Mouse (Mus musculus) midbrain, embryonic 14.5 days (tissue): ENCODE measurements around the gene Mrpl39. TPM values are rescaled to one million over a fixed set of nuclear protein-coding genes. Genes with fewer than 3 reads are reported as not detected.

Experiments
- ATAC-seq: fragments of 200-750 bp; cut with Nextera tagmentation; 2 replicates; pipeline ENCODE4 v1.8.0; 2017; ENCODE audit warnings: moderate number of reproducible peaks, moderate library complexity; ENCODE audit not compliant: low FRiP score, low TSS enrichment
- DNase-seq: peaks from one replicate; pipeline ENCODE4 v3.0.0-alpha.2; 2015
- H3K27ac ChIP-seq: fragments of 300-500 bp; sonication (generic); replicated peaks from 2 replicates; pipeline ENCODE4 v1.5.1; 2014; ENCODE audit warnings: mild to moderate bottlenecking, low read depth, low read length, moderate library complexity
- H3K27me3 ChIP-seq: fragments of 300-500 bp; sonication (generic); 2 replicates; pipeline ENCODE4 v1.6.1; 2014; ENCODE audit warnings: low read length, control low read depth, mixed read lengths; ENCODE audit not compliant: control insufficient read depth, insufficient read depth
- H3K36me3 ChIP-seq: fragments of 300-500 bp; sonication (generic); 2 replicates; pipeline ENCODE4 v1.6.1; 2014; ENCODE audit warnings: low read length, control low read depth; ENCODE audit not compliant: control insufficient read depth, insufficient read depth
- H3K4me1 ChIP-seq: fragments of 300-500 bp; sonication (generic); 2 replicates; pipeline ENCODE4 v1.6.1; 2014; ENCODE audit warnings: mild to moderate bottlenecking, antibody characterized with exemption, low read length, control low read depth; ENCODE audit not compliant: control insufficient read depth, insufficient read depth
- H3K4me2 ChIP-seq: fragments of 300-500 bp; sonication (generic); 2 replicates; pipeline ENCODE4 v1.6.1; 2014; ENCODE audit warnings: mild to moderate bottlenecking, low read length, moderate library complexity
- H3K4me3 ChIP-seq: fragments of 300-500 bp; sonication (generic); replicated peaks from 2 replicates; pipeline ENCODE4 v1.5.1; 2014; ENCODE audit warnings: low read depth, low read length
- H3K9ac ChIP-seq: fragments of 300-500 bp; sonication (generic); replicated peaks from 2 replicates; pipeline ENCODE4 v1.6.1; 2014; ENCODE audit warnings: mild to moderate bottlenecking, low read length, moderate library complexity
- H3K9me3 ChIP-seq: fragments of 300-500 bp; sonication (generic); 2 replicates; pipeline ENCODE4 v1.6.1; 2016; ENCODE audit warnings: low read length, control low read depth, mixed read lengths; ENCODE audit not compliant: control insufficient read depth
- WGBS: fragments of 180-500 bp; shearing (Covaris S2); extraction: QIAGEN DNeasy Blood & Tissue Kit; methylation state at CpG from one replicate; pipeline ENCODE4 v1.1.7; 2014; 5-methylcytosine and 5-hydroxymethylcytosine counted together
- polyA plus RNA-seq: library from polyadenylated mRNA; unstranded; fragments of >200 nt; fragmentation: Nextera tagmentation; extraction: Ambion mirVana; gene quantifications from 2 replicates; pipeline ENCODE4 v1.2.1, GENCODE M21; 2014

Gene Mrpl39
- polyA plus RNA-seq, 1 experiment from 2014 or later, result 43.1 TPM

GRCm38 (mm10) chr16:84704661-84705240 is 30.8 kb downstream of the Mrpl39 start:
- H3K9me3 ChIP-seq, result no peaks in the 10 kb centered on the region
- no peak overlapping the region for H3K4me2 ChIP-seq
- no peaks in the 10 kb centered on the region for H3K36me3 ChIP-seq
- DNase-seq, result no peak
- ATAC-seq, result no peak
- WGBS, result 84% methylated on average over 8 of the region's 8 CpGs
- no peaks in the 10 kb centered on the region for H3K4me1 ChIP-seq
- H3K4me3 ChIP-seq, result no peak overlapping the region
- H3K9ac ChIP-seq, result no peak overlapping the region
- H3K27me3 ChIP-seq, result peaks cover 15% of the 10 kb centered on the region
- H3K27ac ChIP-seq, result no peak overlapping the region

GRCm38 (mm10) chr16:84703769-84704660 is 31.5 kb downstream of the Mrpl39 start:
- Histone ChIP-seq H3K4me3 (peak overlapping the region; percentile 56), H3K9me3 (no peaks in the 10 kb centered on the region), H3K36me3 (no peaks in the 10 kb centered on the region), H3K9ac (no peak overlapping the region), H3K4me1 (no peaks in the 10 kb centered on the region), H3K27ac (no peak overlapping the region), H3K4me2 (peak overlapping the region; percentile 100), H3K27me3 (peaks cover 15% of the 10 kb centered on the region)
- ATAC-seq (no peak), DNase-seq (no peak)
- WGBS, result 69% methylated on average over 13 of the region's 13 CpGs

- Histone ChIP-seq H3K27ac (no peak overlapping the region), H3K4me2 (peak overlapping the region; percentile 100), H3K9me3 (no peaks in the 10 kb centered on the region), H3K9ac (peak overlapping the region; percentile 51; the same call in 1 of the 2 replicates), H3K36me3 (no peaks in the 10 kb centered on the region), H3K27me3 (peaks cover 15% of the 10 kb centered on the region), H3K4me3 (peak overlapping the region; percentile 56), H3K4me1 (no peaks in the 10 kb centered on the region)
- peak; percentile 82 for ATAC-seq
- peak; percentile 69 for DNase-seq
- under 1% methylated on average over 55 of the region's 55 CpGs for WGBS
These were observed 32.3 kb downstream of the Mrpl39 start for GRCm38 (mm10) chr16:84703129-84703768.

GRCm38 (mm10) chr16:84702230-84703128 is 33.1 kb downstream of the Mrpl39 start:
- DNase-seq (peak; percentile 42), ATAC-seq (peak; percentile 47)
- peaks cover 15% of the 10 kb centered on the region for H3K27me3 ChIP-seq
- peak overlapping the region; percentile 100 for H3K4me2 ChIP-seq
- peak overlapping the region; percentile 56 for H3K4me3 ChIP-seq
- whole genome bisulfite sequencing, result 12% methylated on average over 39 of the region's 39 CpGs
- H3K9me3 ChIP-seq, result no peaks in the 10 kb centered on the region
- no peaks in the 10 kb centered on the region for H3K4me1 ChIP-seq
- no peaks in the 10 kb centered on the region for H3K36me3 ChIP-seq
- no peak overlapping the region for H3K27ac ChIP-seq
- peak overlapping the region; percentile 51; the same call in 1 of the 2 replicates for H3K9ac ChIP-seq

- Histone ChIP-seq H3K36me3 (no peaks in the 10 kb centered on the region), H3K4me3 (no peak overlapping the region), H3K4me2 (no peak overlapping the region), H3K9me3 (no peaks in the 10 kb centered on the region), H3K27me3 (peaks cover 15% of the 10 kb centered on the region), H3K9ac (no peak overlapping the region), H3K27ac (no peak overlapping the region), H3K4me1 (no peaks in the 10 kb centered on the region)
- WGBS, result 88% methylated on average over 5 of the region's 5 CpGs
- DNase-seq, result no peak
- no peak for ATAC-seq
These were observed 34.5 kb downstream of the Mrpl39 start for GRCm38 (mm10) chr16:84701041-84701440.

- DNase-seq, result no peak
- WGBS, result 75% methylated on average over 6 of the region's 6 CpGs
- peaks cover 11% of the 10 kb centered on the region for H3K27me3 ChIP-seq
- no peaks in the 10 kb centered on the region for H3K4me1 ChIP-seq
- no peak overlapping the region for H3K9ac ChIP-seq
- H3K36me3 ChIP-seq, result no peaks in the 10 kb centered on the region
- no peak overlapping the region for H3K27ac ChIP-seq
- H3K4me2 ChIP-seq, result no peak overlapping the region
- ATAC-seq, result no peak
- H3K9me3 ChIP-seq, result no peaks in the 10 kb centered on the region
- no peak overlapping the region for H3K4me3 ChIP-seq
These were observed 36.8 kb downstream of the Mrpl39 start for GRCm38 (mm10) chr16:84698708-84699107.

- no peaks in the 10 kb centered on the region for H3K4me1 ChIP-seq
- no peaks in the 10 kb centered on the region for H3K9me3 ChIP-seq
- no peaks in the 10 kb centered on the region for H3K27me3 ChIP-seq
- WGBS, result 86% methylated on average over 11 of the region's 11 CpGs
- H3K36me3 ChIP-seq, result no peaks in the 10 kb centered on the region
- DNase-seq, result no peak
- H3K27ac ChIP-seq, result no peak overlapping the region
- no peak overlapping the region for H3K4me2 ChIP-seq
- peak; percentile 11; the same call in 1 of the 2 replicates for ATAC-seq
- no peak overlapping the region for H3K9ac ChIP-seq
- H3K4me3 ChIP-seq, result no peak overlapping the region
These were observed 39.4 kb downstream of the Mrpl39 start for GRCm38 (mm10) chr16:84696178-84696577.

- 69% methylated on average over 4 of the region's 4 CpGs for WGBS
- no peak overlapping the region for H3K27ac ChIP-seq
- DNase-seq, result no peak
These were observed 53.6 kb downstream of the Mrpl39 start for GRCm38 (mm10) chr16:84681991-84682390.

More at GRCm38 (mm10) chr16:84681991-84682390, 53.6 kb downstream of the Mrpl39 start:
- no peak overlapping the region for H3K9ac ChIP-seq
- no peak overlapping the region for H3K4me2 ChIP-seq
- H3K27me3 ChIP-seq, result no peaks in the 10 kb centered on the region
- no peaks in the 10 kb centered on the region for H3K36me3 ChIP-seq
- H3K4me3 ChIP-seq, result no peak overlapping the region
- H3K9me3 ChIP-seq, result no peaks in the 10 kb centered on the region
- ATAC-seq, result no peak
- H3K4me1 ChIP-seq, result no peaks in the 10 kb centered on the region
